Mouse (Mus musculus): ENCODE measurements at regions not wholly inside any gene's neighbourhood (a gene's known extent, or its start where the extent isn't known, plus 50 kb on each side); places are given as distances from the start of the nearest gene placed in this dataset.
A peak's percentile ranks its signal among the peaks of the same experiment; 100 is the strongest.
"Not testable (repeated sequence)": the region's sequence is repeated elsewhere in the genome, so short reads cannot be mapped to it uniquely, and the experiment has no call there.

DNA sequence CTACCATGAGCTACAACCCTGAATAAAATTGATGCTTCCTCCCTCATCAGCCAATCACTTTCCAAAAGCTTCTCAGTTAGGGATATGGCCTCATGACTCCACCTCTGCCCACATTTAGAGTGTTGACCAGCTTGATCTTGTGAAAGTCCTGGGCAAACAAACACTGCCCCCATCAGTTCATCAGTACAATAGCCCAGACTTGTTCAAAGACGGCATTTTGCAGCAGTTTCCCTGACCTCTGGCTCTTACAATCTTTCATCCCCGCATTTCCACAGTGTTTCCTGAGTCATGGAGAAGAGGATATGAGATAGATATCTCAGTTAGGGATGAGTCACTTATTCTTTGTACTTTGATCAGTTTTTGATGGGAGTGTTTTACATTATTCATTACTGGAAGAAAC is 203.5 kb upstream of the Asrgl1 start:
- not testable (repeated sequence) for DNase-seq

DNA sequence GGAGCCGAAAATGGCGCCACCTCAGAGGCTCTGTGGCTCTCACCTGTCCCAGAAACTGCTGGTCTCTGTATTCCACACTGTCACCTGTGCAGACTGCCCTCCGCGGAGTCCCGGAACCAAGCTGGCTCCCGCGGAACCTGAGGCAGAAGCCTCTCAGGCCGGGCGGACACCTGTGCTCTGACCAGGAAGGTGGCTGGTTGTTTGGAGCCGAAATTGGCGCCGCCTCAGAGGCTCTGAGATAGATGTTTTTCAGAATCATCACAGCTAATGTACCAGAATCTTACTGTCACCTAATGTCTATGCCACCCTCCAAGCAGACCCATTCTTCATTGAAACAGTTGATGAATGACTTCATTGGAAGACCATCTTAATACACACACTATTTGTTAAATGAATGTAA is 202.0 kb upstream of the Asrgl1 start:
- not testable (repeated sequence) for DNase-seq

DNA sequence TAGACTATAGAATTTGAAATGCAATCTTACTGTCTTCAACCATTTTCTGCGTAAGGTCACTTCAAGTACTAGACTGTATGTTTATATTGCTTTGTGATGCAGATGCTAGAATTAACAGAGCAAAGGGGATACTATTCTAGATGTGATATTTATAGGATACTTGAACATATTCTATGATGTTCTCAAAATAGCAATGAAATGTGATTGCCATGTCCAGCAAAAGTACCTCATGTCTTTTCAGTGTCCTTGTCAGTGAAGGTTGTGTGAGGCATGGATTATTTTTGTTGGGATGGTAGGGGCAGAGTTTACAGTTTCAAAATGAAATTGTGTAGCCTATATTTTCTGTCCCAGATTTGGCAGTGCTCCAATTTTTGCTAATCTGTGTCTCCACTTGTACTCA is 182.5 kb upstream of the Asrgl1 start:
- DNase-seq, result not testable (repeated sequence)

GRCm38 (mm10) chr19:9316162-9316561 is 180.7 kb upstream of the Asrgl1 start:
- DNase-seq, result not testable (repeated sequence)

DNA sequence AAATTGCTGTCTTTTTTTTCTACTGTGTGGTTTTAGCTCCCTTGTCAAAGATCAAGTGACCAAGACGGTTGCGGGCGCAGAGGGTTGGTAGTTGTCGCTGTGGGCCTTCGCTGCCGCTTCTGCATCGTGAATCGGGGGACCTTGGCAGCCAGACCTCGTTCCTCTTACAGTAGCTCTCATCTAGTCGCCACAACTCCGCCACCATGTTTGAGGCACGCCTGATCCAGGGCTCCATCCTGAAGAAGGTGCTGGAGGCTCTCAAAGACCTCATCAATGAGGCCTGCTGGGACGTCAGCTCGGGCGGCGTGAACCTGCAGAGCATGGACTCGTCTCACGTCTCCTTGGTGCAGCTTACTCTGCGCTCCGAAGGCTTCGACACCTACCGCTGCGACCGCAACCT is 147.7 kb upstream of the Asrgl1 start:
- DNase-seq, result peak; percentile 18 to 30

GRCm38 (mm10) chr19:9234676-9235075 is 99.2 kb upstream of the Asrgl1 start:
- DNase-seq, result not testable (repeated sequence)
